Mouse (Mus musculus): Measurements from ENCODE around the gene Egfr. TPM values are rescaled to one million over a fixed set of nuclear protein-coding genes. Genes with fewer than 3 reads are reported as not detected.

Egfr gene
- total and polyA plus RNA-seq, 3 experiments, result 0.26 TPM; not detected in 2

- H3K79me2 ChIP-seq (replicated peaks; ENCODE audit: control insufficient read depth, extremely low read depth, insufficient read depth, poor library complexity, severe bottlenecking), result no peaks in the 10 kb centered on the region
- H3K4me3 ChIP-seq (replicated peaks in 1 of 3; ENCODE audit: low read depth in 2 of 3, low read length in 2 of 3, poor library complexity in 1 of 3), result no peak overlapping the region
- no peak overlapping the region for H3K4me2 ChIP-seq (ENCODE audit: insufficient read depth, low read depth, poor library complexity, severe bottlenecking)
- in situ Hi-C loops (cut with MboI; ENCODE audit: low pct_ligation_motif_present, low pct_unique_long_range_greater_than_20kb, low sequenced_read_pairs), result no loop called here
- no peaks in the 10 kb centered on the region for H3K36me3 ChIP-seq (replicated peaks in 1 of 2; ENCODE audit: control insufficient read depth in 1 of 2, insufficient read depth in 1 of 2, low read length in 1 of 2)
- H3K27me3 ChIP-seq (replicated peaks), result no peaks in the 10 kb centered on the region
- DNase-seq (ENCODE audit: extremely low read depth), result no peak
- dilution Hi-C loops (cut with MboI; ENCODE audit: extremely low pct_ligation_motif_present, extremely low pct_unique_long_range_greater_than_20kb, low sequenced_read_pairs), result no loop called here
- H3K27ac ChIP-seq (ENCODE audit: insufficient read depth, low read depth), result no peak overlapping the region
- no peaks in the 10 kb centered on the region for H3K9me3 ChIP-seq (replicated peaks; ENCODE audit: low read length)
- H3K4me1 ChIP-seq (ENCODE audit: control insufficient read depth in 1 of 2, insufficient read depth in 2 of 2), result no peaks in the 10 kb centered on the region
- TF ChIP-seq CHD2 (IDR thresholded peaks at IDR 0.05; ENCODE audit: low read length) (no peak), UBTF (IDR thresholded peaks at IDR 0.05; ENCODE audit: low read depth, low read length) (no peak)
- no peak overlapping the region for H3K9ac ChIP-seq (ENCODE audit: insufficient read depth, low read depth)
These were observed 48.5 kb downstream of the Egfr start for GRCm38 (mm10) chr11:16800507-16800906.

DNA sequence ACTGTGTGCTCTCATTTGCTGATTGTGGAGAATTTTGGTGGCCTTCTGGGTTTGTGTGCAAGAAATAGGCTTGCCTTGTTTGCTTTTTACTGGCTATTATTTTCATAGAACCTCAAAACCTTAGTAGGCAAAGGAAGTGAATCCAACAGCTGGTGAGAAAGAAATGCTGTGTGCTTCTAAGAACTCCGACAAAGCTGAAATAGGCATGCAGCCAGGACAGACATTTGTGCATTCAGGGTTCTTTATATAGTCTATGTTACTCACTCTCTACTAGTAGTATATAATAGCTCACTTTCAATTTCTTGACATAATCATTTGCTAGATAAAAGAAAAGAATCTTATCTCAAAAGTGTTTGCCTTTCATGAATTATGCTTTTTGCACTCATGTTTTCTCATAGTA lies 50.7 kb downstream of the Egfr start:
- Histone ChIP-seq H3K27ac (ENCODE audit: insufficient read depth, low read depth) (no peak overlapping the region), H3K4me3 (replicated peaks in 1 of 3; ENCODE audit: low read depth in 2 of 3, low read length in 2 of 3, poor library complexity in 1 of 3) (no peak overlapping the region), H3K9ac (ENCODE audit: insufficient read depth, low read depth) (no peak overlapping the region), H3K9me3 (replicated peaks; ENCODE audit: low read length) (no peaks in the 10 kb centered on the region), H3K4me2 (ENCODE audit: insufficient read depth, low read depth, poor library complexity, severe bottlenecking) (no peak overlapping the region), H3K79me2 (replicated peaks; ENCODE audit: control insufficient read depth, extremely low read depth, insufficient read depth, poor library complexity, severe bottlenecking) (no peaks in the 10 kb centered on the region), H3K4me1 (ENCODE audit: control insufficient read depth in 1 of 2, insufficient read depth in 2 of 2) (peaks cover 0 to 5% of the 10 kb centered on the region in 2 experiments; a peak in 1 of 4 replicates), H3K27me3 (replicated peaks) (no peaks in the 10 kb centered on the region), H3K36me3 (replicated peaks in 1 of 2; ENCODE audit: control insufficient read depth in 1 of 2, insufficient read depth in 1 of 2, low read length in 1 of 2) (no peaks in the 10 kb centered on the region)
- TF ChIP-seq POLR2AphosphoS2 (IDR thresholded peaks at IDR 0.05; ENCODE audit: low read depth, low read length), result no peak
- no peak for TF ChIP-seq ZMIZ1 (IDR thresholded peaks at IDR 0.05; ENCODE audit: low read depth, low read length)
- no peak for TF ChIP-seq IRF4 (IDR thresholded peaks at IDR 0.05; ENCODE audit: low read depth, low read length)
- no peak for TF ChIP-seq NELFE (IDR thresholded peaks at IDR 0.05; ENCODE audit: low read depth, low read length)
- TF ChIP-seq GABPA (IDR thresholded peaks at IDR 0.05; ENCODE audit: insufficient replicate concordance, low read depth, low read length), result no peak
- no peak for TF ChIP-seq JUND (conservative IDR thresholded peaks at IDR 0.05; ENCODE audit: low read depth, low read length)
- TF ChIP-seq KAT2A (IDR thresholded peaks at IDR 0.05; ENCODE audit: insufficient replicate concordance, low read length), result no peak
- TF ChIP-seq CHD1 (IDR thresholded peaks at IDR 0.05; ENCODE audit: low read depth, low read length), result no peak
- no peak for TF ChIP-seq ZNF384 (IDR thresholded peaks at IDR 0.05; ENCODE audit: low read depth, low read length)
- no peak for TF ChIP-seq RAD21 (IDR thresholded peaks at IDR 0.05; ENCODE audit: low read depth, low read length)
- no peak for TF ChIP-seq ZC3H11A (IDR thresholded peaks at IDR 0.05; ENCODE audit: low read depth, low read length)
- TF ChIP-seq EP300 (IDR thresholded peaks at IDR 0.05; ENCODE audit: low read length), result no peak
- dilution Hi-C loops (cut with MboI; ENCODE audit: extremely low pct_ligation_motif_present, extremely low pct_unique_long_range_greater_than_20kb, low sequenced_read_pairs), result no loop called here
- in situ Hi-C loops (cut with MboI; ENCODE audit: low pct_ligation_motif_present, low pct_unique_long_range_greater_than_20kb, low sequenced_read_pairs), result no loop called here
- DNase-seq (ENCODE audit: extremely low read depth), result no peak

- DNase-seq (ENCODE audit: extremely low read depth), result no peak
- in situ Hi-C loops (cut with MboI; ENCODE audit: low pct_ligation_motif_present, low pct_unique_long_range_greater_than_20kb, low sequenced_read_pairs), result no loop called here
- dilution Hi-C loops (cut with MboI; ENCODE audit: extremely low pct_ligation_motif_present, extremely low pct_unique_long_range_greater_than_20kb, low sequenced_read_pairs), result no loop called here
- Histone ChIP-seq H3K27me3 (replicated peaks) (no peaks in the 10 kb centered on the region), H3K4me1 (ENCODE audit: control insufficient read depth in 1 of 2, insufficient read depth in 2 of 2) (peaks cover 0 to 5% of the 10 kb centered on the region in 2 experiments; a peak in 1 of 4 replicates), H3K4me2 (ENCODE audit: insufficient read depth, low read depth, poor library complexity, severe bottlenecking) (no peak overlapping the region), H3K9me3 (replicated peaks; ENCODE audit: low read length) (no peaks in the 10 kb centered on the region), H3K36me3 (replicated peaks in 1 of 2; ENCODE audit: control insufficient read depth in 1 of 2, insufficient read depth in 1 of 2, low read length in 1 of 2) (no peaks in the 10 kb centered on the region), H3K4me3 (replicated peaks in 1 of 3; ENCODE audit: low read depth in 2 of 3, low read length in 2 of 3, poor library complexity in 1 of 3) (no peak overlapping the region), H3K79me2 (replicated peaks; ENCODE audit: control insufficient read depth, extremely low read depth, insufficient read depth, poor library complexity, severe bottlenecking) (no peaks in the 10 kb centered on the region), H3K27ac (ENCODE audit: insufficient read depth, low read depth) (no peak overlapping the region), H3K9ac (ENCODE audit: insufficient read depth, low read depth) (no peak overlapping the region)
- no peak for TF ChIP-seq CHD2 (IDR thresholded peaks at IDR 0.05; ENCODE audit: low read length)
- TF ChIP-seq ETS1 (conservative IDR thresholded peaks at IDR 0.05; ENCODE audit: low read depth, low read length), result no peak
- TF ChIP-seq CTCF (conservative IDR thresholded peaks at IDR 0.05 in 1 of 2, IDR thresholded peaks at IDR 0.05 in 1 of 2; ENCODE audit: low read depth in 2 of 2, low read length in 2 of 2), result no peak
- TF ChIP-seq MEF2A (IDR thresholded peaks at IDR 0.05; ENCODE audit: borderline replicate concordance, low read depth, low read length), result no peak
- TF ChIP-seq RCOR1 (conservative IDR thresholded peaks at IDR 0.05; ENCODE audit: low read depth, low read length), result no peak
- TF ChIP-seq USF1 (IDR thresholded peaks at IDR 0.05; ENCODE audit: low read depth, low read length), result no peak
- no peak for TF ChIP-seq POLR2A (IDR thresholded peaks at IDR 0.05; ENCODE audit: low read depth, low read length)
- no peak for TF ChIP-seq MAZ (IDR thresholded peaks at IDR 0.05; ENCODE audit: low read depth, low read length)
- no peak for TF ChIP-seq SIN3A (IDR thresholded peaks at IDR 0.05; ENCODE audit: low read length)
- no peak for TF ChIP-seq ZKSCAN1 (IDR thresholded peaks at IDR 0.05; ENCODE audit: borderline replicate concordance, low read depth, low read length)
These were observed 52.0 kb downstream of the Egfr start for GRCm38 (mm10) chr11:16804016-16804415.

Measured in CH12.LX (cell line).